Mouse (Mus musculus): ENCODE data around the gene Senp2.

GRCm38 (mm10) chr16:22001172-22001571 is 8.1 kb upstream of the Senp2 start:
- no peak for TF ChIP-seq CTCF (IDR thresholded peaks at IDR 0.05; ENCODE audit: low read depth, low read length)
- TF ChIP-seq POLR2AphosphoS5 (IDR thresholded peaks at IDR 0.05; ENCODE audit: insufficient replicate concordance, low read depth, low read length), result no peak

Measured in G1E (cell line).